Mouse (Mus musculus) intestine, embryonic 14.5 days (tissue): ENCODE data around the gene Ereg. TPM values are rescaled to one million over a fixed set of nuclear protein-coding genes. Genes with fewer than 3 reads are reported as not detected.

Experiments
- polyA plus RNA-seq: library from polyadenylated mRNA; unstranded; fragments of >200 nt; fragmentation: Nextera tagmentation; extraction: Ambion mirVana; gene quantifications from 2 replicates; pipeline ENCODE4 v1.2.1, GENCODE M21; 2014

Gene Ereg
- polyA plus RNA-seq, 1 experiment from 2014 or later, result 1.1 TPM

Other genes starting within 250 kb of the Ereg start
- gene Cxcl1, start 183.4 kb upstream of the Ereg start, polyA plus RNA-seq, result 0.42 and 1.1 TPM in 2 replicates
- not detected in 2 replicates for gene Cxcl2, start 170.8 kb upstream of the Ereg start, polyA plus RNA-seq
- gene Mthfd2l, start 143.5 kb upstream of the Ereg start, polyA plus RNA-seq, result 46.8 and 49.7 TPM in 2 replicates
- gene Epgn, start 47.2 kb upstream of the Ereg start, polyA plus RNA-seq, result 0.09 TPM in 1 of 2 replicates, not detected in the other
- gene Areg, start 65.0 kb downstream of the Ereg start, polyA plus RNA-seq, result 2.9 and 3.0 TPM in 2 replicates